Mouse (Mus musculus) neural tube, embryonic 14.5 days (tissue): ENCODE measurements at regions not wholly inside any gene's neighbourhood (a gene's known extent, or its start where the extent isn't known, plus 50 kb on each side); places are given as distances from the start of the nearest gene placed in this dataset.

ENCODE experiments used
- ATAC-seq: fragments of 200-750 bp; cut with Nextera tagmentation; 2 replicates; pipeline ENCODE4 v1.8.0; 2017; ENCODE audit warnings: low read depth, mild to moderate bottlenecking, moderate TSS enrichment, moderate library complexity
- H3K27ac ChIP-seq: fragments of 300-500 bp; sonication (generic); 2 replicates; pipeline ENCODE4 v1.5.1; 2014; ENCODE audit warnings: low read depth, mild to moderate bottlenecking, control low read depth, low read length, moderate library complexity, mixed read lengths
- H3K27me3 ChIP-seq: fragments of 300-500 bp; sonication (generic); 2 replicates; pipeline ENCODE4 v1.6.1; 2014; ENCODE audit warnings: low read length; ENCODE audit not compliant: control insufficient read depth, insufficient read depth
- H3K36me3 ChIP-seq: fragments of 300-500 bp; sonication (generic); 2 replicates; pipeline ENCODE4 v1.6.1; 2014; ENCODE audit warnings: low read length, mixed read lengths; ENCODE audit not compliant: control insufficient read depth, insufficient read depth
- H3K4me1 ChIP-seq: fragments of 300-500 bp; sonication (generic); 2 replicates; pipeline ENCODE4 v1.6.1; 2014; ENCODE audit warnings: low read length; ENCODE audit not compliant: control insufficient read depth, insufficient read depth
- H3K4me2 ChIP-seq: fragments of 300-500 bp; sonication (generic); 2 replicates; pipeline ENCODE4 v1.6.1; 2014; ENCODE audit warnings: mild to moderate bottlenecking, low read depth, low read length, control low read depth
- H3K4me3 ChIP-seq: fragments of 300-500 bp; sonication (generic); 2 replicates; pipeline ENCODE4 v1.5.1; 2014; ENCODE audit warnings: low read depth, low read length, control low read depth, mixed read lengths
- H3K9ac ChIP-seq: fragments of 300-500 bp; sonication (generic); replicated peaks from 2 replicates; pipeline ENCODE4 v1.6.1; 2014; ENCODE audit warnings: low read depth, mild to moderate bottlenecking, control low read depth, low read length, mixed read lengths
- H3K9me3 ChIP-seq: fragments of 300-500 bp; sonication (generic); 2 replicates; pipeline ENCODE4 v1.6.1; 2016; ENCODE audit warnings: low read length; ENCODE audit not compliant: control insufficient read depth
- WGBS: fragments of 180-500 bp; shearing (Covaris S2); extraction: QIAGEN DNeasy Blood & Tissue Kit; methylation state at CpG from one replicate; pipeline ENCODE4 v1.1.7; 2014; 5-methylcytosine and 5-hydroxymethylcytosine counted together

DNA sequence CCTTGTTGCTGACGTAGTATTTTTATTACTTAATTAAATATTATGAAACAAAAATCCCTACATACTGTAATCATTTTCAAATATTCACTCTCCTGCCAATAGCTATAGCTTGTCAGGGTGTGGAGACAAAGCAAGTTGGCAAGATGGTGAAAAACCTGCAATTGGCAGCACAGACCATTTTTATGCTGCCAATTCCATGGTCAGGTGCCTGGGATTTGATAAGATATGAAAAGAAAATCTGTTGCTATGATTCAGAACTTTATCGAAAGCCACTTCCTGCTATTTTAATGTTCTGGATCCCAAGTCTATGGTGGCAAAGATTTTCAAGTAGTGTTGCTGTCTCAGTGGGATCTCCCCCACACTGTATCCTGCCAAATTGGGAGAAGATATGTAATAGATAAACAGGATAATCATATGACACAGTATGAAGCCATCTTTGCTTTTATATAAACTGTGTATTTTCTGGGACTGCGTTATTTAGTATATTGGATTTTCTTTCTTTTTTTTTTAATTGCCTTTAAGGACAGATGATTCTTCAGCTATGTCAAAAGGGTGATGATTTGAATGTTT is 165.3 kb upstream of the Lrrc3b start:
- H3K27ac ChIP-seq: no peak overlapping the region
- 87% methylated on average over 3 of the region's 3 CpGs for WGBS
- no peak for ATAC-seq
- no peaks in the 10 kb centered on the region for H3K27me3 ChIP-seq
- no peaks in the 10 kb centered on the region for H3K9me3 ChIP-seq
- H3K4me3 ChIP-seq: no peak overlapping the region
- H3K36me3 ChIP-seq: no peaks in the 10 kb centered on the region
- no peaks in the 10 kb centered on the region for H3K4me1 ChIP-seq
- no peak overlapping the region for H3K4me2 ChIP-seq
- H3K9ac ChIP-seq: no peak overlapping the region

DNA sequence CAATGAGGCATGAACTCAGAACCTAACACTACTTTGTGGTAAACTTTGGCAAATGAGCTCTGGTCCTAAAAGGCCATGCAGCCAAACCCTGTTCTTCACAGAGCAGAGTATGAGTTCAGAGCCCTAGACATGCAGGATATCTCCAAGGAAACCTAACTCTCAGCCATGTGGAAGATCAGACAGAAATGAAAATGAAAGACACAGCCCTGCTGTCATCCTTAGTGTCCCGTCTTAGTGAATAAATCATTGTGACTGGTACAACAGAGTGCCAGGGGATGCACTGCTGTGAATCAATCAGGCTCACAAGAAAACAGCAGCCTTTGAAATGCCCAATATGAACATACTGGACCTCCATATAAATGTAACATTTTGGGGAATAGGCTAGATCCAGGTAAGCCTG is 171.4 kb upstream of the Lrrc3b start:
- H3K27ac ChIP-seq: no peak overlapping the region
- no peak for ATAC-seq
- no peak overlapping the region for H3K9ac ChIP-seq
- H3K36me3 ChIP-seq: no peaks in the 10 kb centered on the region
- no peaks in the 10 kb centered on the region for H3K27me3 ChIP-seq
- WGBS: 34% methylated on average over 1 of the region's 1 CpGs
- H3K4me3 ChIP-seq: no peak overlapping the region
- no peaks in the 10 kb centered on the region for H3K9me3 ChIP-seq
- no peaks in the 10 kb centered on the region for H3K4me1 ChIP-seq
- no peak overlapping the region for H3K4me2 ChIP-seq

GRCm38 (mm10) chr14:15634581-15634980 is 195.8 kb upstream of the Lrrc3b start:
- Histone ChIP-seq H3K36me3 (no peaks in the 10 kb centered on the region), H3K4me1 (no peaks in the 10 kb centered on the region), H3K4me2 (no peak overlapping the region), H3K27me3 (no peaks in the 10 kb centered on the region), H3K9ac (no peak overlapping the region), H3K27ac (no peak overlapping the region), H3K4me3 (no peak overlapping the region), H3K9me3 (no peaks in the 10 kb centered on the region)
- 56% methylated on average over 2 of the region's 2 CpGs for WGBS
- ATAC-seq: no peak

DNA sequence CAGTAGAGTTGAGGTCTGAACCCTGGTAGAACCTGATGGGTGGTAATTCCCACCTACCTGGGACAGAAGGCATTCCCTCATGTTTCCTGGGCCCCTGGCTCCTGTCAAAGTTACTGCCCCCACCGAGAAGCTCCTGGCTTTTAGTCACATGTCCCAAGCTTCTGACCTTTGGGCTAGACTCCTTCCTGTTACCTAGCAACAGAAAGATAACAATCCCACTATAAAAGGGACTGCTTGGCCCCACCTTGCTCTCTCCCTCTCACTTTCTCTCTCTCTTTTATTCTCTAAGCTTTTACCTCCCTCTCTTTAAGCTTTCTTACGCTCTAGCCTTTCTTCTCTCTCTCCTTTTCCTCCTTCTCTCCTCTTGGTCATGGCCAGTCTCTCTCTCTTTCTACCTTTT is 198.9 kb upstream of the Lrrc3b start:
- H3K36me3 ChIP-seq: no peaks in the 10 kb centered on the region
- no peaks in the 10 kb centered on the region for H3K27me3 ChIP-seq
- H3K9me3 ChIP-seq: no peaks in the 10 kb centered on the region
- H3K4me1 ChIP-seq: no peaks in the 10 kb centered on the region
- no peak overlapping the region for H3K4me3 ChIP-seq
- H3K4me2 ChIP-seq: no peak overlapping the region
- no peak for ATAC-seq
- WGBS: 88% methylated on average over 2 of the region's 2 CpGs
- no peak overlapping the region for H3K27ac ChIP-seq
- no peak overlapping the region for H3K9ac ChIP-seq

DNA sequence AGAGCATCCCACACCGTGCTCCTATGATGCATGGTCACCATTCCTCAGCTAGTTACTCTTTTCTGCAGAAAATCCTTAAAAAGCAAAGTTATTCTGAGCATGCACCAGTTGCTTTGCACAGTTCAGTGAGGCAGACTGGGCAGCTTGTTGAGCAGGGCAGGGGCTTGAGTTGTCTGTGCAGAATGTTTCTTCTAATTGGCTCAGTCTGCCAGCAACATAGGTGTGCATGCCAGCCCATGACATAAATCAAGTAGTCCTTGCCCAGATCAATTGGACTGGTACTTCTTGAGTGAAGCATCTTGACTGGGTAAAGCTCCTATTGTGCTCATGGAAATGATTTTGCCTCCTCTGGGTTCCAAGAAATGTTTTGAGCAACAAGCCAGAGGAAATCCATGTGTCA is 200.1 kb upstream of the Lrrc3b start:
- Histone ChIP-seq H3K9me3 (no peaks in the 10 kb centered on the region), H3K9ac (no peak overlapping the region), H3K36me3 (no peaks in the 10 kb centered on the region), H3K4me3 (no peak overlapping the region), H3K27ac (no peak overlapping the region), H3K27me3 (no peaks in the 10 kb centered on the region), H3K4me1 (no peaks in the 10 kb centered on the region), H3K4me2 (no peak overlapping the region)
- ATAC-seq: no peak
- 94% methylated on average over 1 of the region's 1 CpGs for WGBS

GRCm38 (mm10) chr14:15660886-15661285 is 222.1 kb upstream of the Lrrc3b start:
- Histone ChIP-seq H3K9ac (no peak overlapping the region), H3K36me3 (no peaks in the 10 kb centered on the region)
- 43% methylated on average over 2 of the region's 2 CpGs for WGBS

DNA sequence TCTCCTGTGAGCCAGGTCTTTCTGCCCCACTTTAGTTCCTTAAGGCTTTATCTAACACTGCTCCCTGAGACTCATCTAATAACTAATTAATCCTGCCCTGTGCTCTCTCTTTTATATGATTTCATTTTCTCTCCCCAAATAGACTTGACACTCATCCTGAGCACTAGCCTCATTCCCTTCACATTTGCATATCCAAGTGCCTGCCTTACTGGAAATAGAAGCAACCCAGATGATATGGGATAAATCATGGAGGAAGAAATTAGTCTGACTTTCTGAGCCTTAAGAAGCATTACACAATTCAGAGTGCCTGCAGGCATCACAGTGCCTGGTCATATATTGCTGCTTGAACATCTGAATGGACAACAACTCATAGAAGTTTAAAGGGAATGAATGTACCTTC is 233.5 kb upstream of the Lrrc3b start:
- H3K36me3 ChIP-seq: no peaks in the 10 kb centered on the region

More at GRCm38 (mm10) chr14:15660886-15661285, 222.1 kb upstream of the Lrrc3b start:
- Histone ChIP-seq H3K27me3 (no peaks in the 10 kb centered on the region), H3K4me1 (no peaks in the 10 kb centered on the region), H3K4me2 (no peak overlapping the region), H3K4me3 (no peak overlapping the region), H3K9me3 (no peaks in the 10 kb centered on the region), H3K27ac (no peak overlapping the region)
- no peak for ATAC-seq

GRCm38 (mm10) chr14:15677218-15677617 is 238.4 kb upstream of the Lrrc3b start:
- Histone ChIP-seq H3K9me3 (no peaks in the 10 kb centered on the region), H3K36me3 (no peaks in the 10 kb centered on the region), H3K27ac (no peak overlapping the region), H3K27me3 (no peaks in the 10 kb centered on the region), H3K4me2 (no peak overlapping the region), H3K4me3 (no peak overlapping the region), H3K4me1 (no peaks in the 10 kb centered on the region), H3K9ac (no peak overlapping the region)
- 75% methylated on average over 2 of the region's 2 CpGs for WGBS
- no peak for ATAC-seq

More for the DNA sequence above, 233.5 kb upstream of the Lrrc3b start:
- Histone ChIP-seq H3K9me3 (no peaks in the 10 kb centered on the region), H3K27ac (no peak overlapping the region), H3K4me1 (no peaks in the 10 kb centered on the region), H3K9ac (no peak overlapping the region), H3K4me2 (no peak overlapping the region), H3K4me3 (no peak overlapping the region), H3K27me3 (no peaks in the 10 kb centered on the region)
- no peak for ATAC-seq

DNA sequence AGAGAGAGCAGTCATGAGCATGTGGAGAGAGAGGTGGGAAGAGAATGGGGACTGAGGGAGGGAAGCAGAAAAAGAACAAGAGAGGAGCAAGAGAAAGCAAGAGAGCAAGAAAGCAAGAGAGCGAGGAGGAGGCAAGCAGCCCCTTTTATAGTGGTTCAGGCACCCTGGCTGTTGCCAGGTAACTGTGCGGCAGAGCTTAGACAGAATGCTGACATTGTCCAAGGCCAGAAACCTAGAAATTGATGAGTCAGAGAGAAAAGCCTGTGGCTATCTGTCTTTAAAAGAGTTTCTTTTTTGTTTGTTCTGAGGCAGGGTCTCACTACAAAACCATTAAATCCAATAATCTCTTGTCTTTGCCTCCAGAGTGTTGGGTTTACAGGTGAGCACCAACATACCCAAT is 240.7 kb upstream of the Lrrc3b start:
- ATAC-seq: no peak
- Histone ChIP-seq H3K4me3 (no peak overlapping the region), H3K4me1 (no peaks in the 10 kb centered on the region), H3K36me3 (no peaks in the 10 kb centered on the region), H3K27me3 (no peaks in the 10 kb centered on the region), H3K27ac (no peak overlapping the region), H3K9me3 (no peaks in the 10 kb centered on the region), H3K4me2 (no peak overlapping the region), H3K9ac (no peak overlapping the region)
- WGBS: 42% methylated on average over 2 of the region's 2 CpGs

GRCm38 (mm10) chr14:15698001-15698400 is 259.2 kb upstream of the Lrrc3b start:
- WGBS: 85% methylated on average over 2 of the region's 2 CpGs
- Histone ChIP-seq H3K4me2 (no peak overlapping the region), H3K27me3 (no peaks in the 10 kb centered on the region), H3K4me3 (no peak overlapping the region), H3K9me3 (no peaks in the 10 kb centered on the region), H3K9ac (no peak overlapping the region), H3K4me1 (no peaks in the 10 kb centered on the region), H3K36me3 (no peaks in the 10 kb centered on the region), H3K27ac (no peak overlapping the region)
- no peak for ATAC-seq
